Mouse (Mus musculus) granulocyte monocyte progenitor cell, adult 5-6 weeks (primary cell): ENCODE data around the gene Twf1. TPM values are rescaled to one million over a fixed set of nuclear protein-coding genes. Genes with fewer than 3 reads are reported as not detected.

ENCODE experiments used
- total RNA-seq, 2 experiments: library from RNA; stranded (forward) in 1 of 2; stranded (reverse) in 1 of 2; fragments of 200-712, 200-1000 nt in 1 of 2; fragments of >200 nt in 1 of 2; fragmentation: Nextera tagmentation in 1 of 2; gene quantifications; 2 replicates each; pipeline ENCODE4 v1.2.3; 2014 to 2017

Twf1 gene
- total RNA-seq, 2 experiments from 2014 or later: 27.7 to 34.6 TPM

Other genes with a start within 250 kb of the Twf1 start
- not detected in 2 replicates for gene Adamts20, start 124.5 kb downstream of the Twf1 start, total RNA-seq (2014; fragmentation: Nextera tagmentation)
- not detected in 2 replicates for gene Adamts20, start 124.5 kb downstream of the Twf1 start, total RNA-seq (2017)
- gene Pus7l, start 46.3 kb downstream of the Twf1 start, total RNA-seq (2014; fragmentation: Nextera tagmentation): 14.8 and 19.8 TPM in 2 replicates
- 14.1 and 18.4 TPM in 2 replicates for gene Pus7l, start 46.3 kb downstream of the Twf1 start, total RNA-seq (2017)
- gene Irak4, start 46.2 kb downstream of the Twf1 start, total RNA-seq (2014; fragmentation: Nextera tagmentation): 20.8 and 26.3 TPM in 2 replicates
- 20.9 and 22.9 TPM in 2 replicates for gene Irak4, start 46.2 kb downstream of the Twf1 start, total RNA-seq (2017)
- not detected in 2 replicates for gene Tmem117, start 39.3 kb upstream of the Twf1 start, total RNA-seq (2014; fragmentation: Nextera tagmentation)
- not detected in 2 replicates for gene Tmem117, start 39.3 kb upstream of the Twf1 start, total RNA-seq (2017)